20 mouse cellular contexts compared by ENCODE assay signal in genomic region chr16:43572171-43572570, GRCm38 (mm10).
A peak's percentile ranks its signal among the peaks of the same experiment; 100 is the strongest.
DNase-seq lines count a peak whose midpoint lies in the region; ATAC-seq lines count a peak whose summit lies in the region.
"Had no signal": no experiment of that assay in that cellular context is flagged by ENCODE, and none has a peak within 500 bp of the region (broad histone marks: within the 10 kb centered on the region; RNA-seq: fewer than 3 reads in every experiment).

No protein-coding gene starts in this region.

- H3K27me3 ChIP-seq in hindbrain, embryonic 14.5 days (ENCODE audit: control insufficient read depth, insufficient read depth, low read length): no peaks in the 10 kb centered on the region
- H3K27me3 ChIP-seq in hindbrain, embryonic 11.5 days (ENCODE audit: control insufficient read depth, insufficient read depth, low read length): no peaks in the 10 kb centered on the region
- H3K27me3 ChIP-seq in midbrain, embryonic 14.5 days (ENCODE audit: control insufficient read depth, insufficient read depth, low read length): no peaks in the 10 kb centered on the region
- no peaks in the 10 kb centered on the region for H3K27me3 ChIP-seq in midbrain, embryonic 11.5 days (ENCODE audit: control insufficient read depth, insufficient read depth, low read length)
- H3K27me3 ChIP-seq: embryonic facial prominence, embryonic 12.5 days; stomach, embryonic 15.5 days had no signal

- no peak overlapping the region for H3K4me2 ChIP-seq in hindbrain, embryonic 14.5 days (replicated peaks)
- no peak overlapping the region for H3K4me2 ChIP-seq in hindbrain, embryonic 11.5 days (replicated peaks; ENCODE audit: low read depth, low read length)
- H3K4me2 ChIP-seq in midbrain, embryonic 14.5 days (ENCODE audit: low read length): no peak overlapping the region
- no peak overlapping the region for H3K4me2 ChIP-seq in midbrain, embryonic 11.5 days
- H3K4me2 ChIP-seq: embryonic facial prominence, embryonic 12.5 days; stomach, embryonic 15.5 days had no signal

- no peak overlapping the region for H3K4me3 ChIP-seq in hindbrain, embryonic 14.5 days (replicated peaks; ENCODE audit: low read length)
- H3K4me3 ChIP-seq in hindbrain, embryonic 11.5 days (ENCODE audit: low read depth, low read length): no peak overlapping the region
- no peak overlapping the region for H3K4me3 ChIP-seq in midbrain, embryonic 14.5 days (replicated peaks; ENCODE audit: low read depth, low read length)
- no peak overlapping the region for H3K4me3 ChIP-seq in midbrain, embryonic 11.5 days (ENCODE audit: low read depth, low read length)
- H3K4me3 ChIP-seq: embryonic facial prominence, embryonic 12.5 days; stomach, embryonic 15.5 days had no signal

- DNase-seq in heart, adult 11 months: peak; percentile 93
- DNase-seq in heart, postnatal 10 days: no peak
- DNase-seq in hindbrain, embryonic 14.5 days (ENCODE audit: low spot score): no peak
- no peak for DNase-seq in hindbrain, embryonic 11.5 days (ENCODE audit: low spot score)
- DNase-seq in midbrain, embryonic 14.5 days: no peak
- no peak for DNase-seq in midbrain, embryonic 11.5 days (ENCODE audit: low spot score, missing footprints)
- no peak for DNase-seq in testis, postnatal 14 days (ENCODE audit: low spot score)
- DNase-seq: adrenal gland, postnatal 25 days; cerebellum, adult 18-20 months; cerebellum, postnatal 36 days; kidney, postnatal 4 days; layer of hippocampus, postnatal 36 days; left cerebral cortex, postnatal 4 days; lung, adult 2 months; lung, postnatal 36 days; right cerebral cortex, postnatal 14 days had no signal

- 85% methylated on average over 5 of the region's 5 CpGs for WGBS in hindbrain, embryonic 14.5 days
- WGBS in hindbrain, embryonic 11.5 days: 84% methylated on average over 5 of the region's 5 CpGs
- 90% methylated on average over 5 of the region's 5 CpGs for WGBS in midbrain, embryonic 14.5 days
- 91% methylated on average over 5 of the region's 5 CpGs for WGBS in midbrain, embryonic 11.5 days

- no peak overlapping the region for H3K9ac ChIP-seq in hindbrain, embryonic 14.5 days
- no peak overlapping the region for H3K9ac ChIP-seq in hindbrain, embryonic 11.5 days (ENCODE audit: low read depth, low read length)
- H3K9ac ChIP-seq in midbrain, embryonic 14.5 days (replicated peaks; ENCODE audit: low read length): no peak overlapping the region
- no peak overlapping the region for H3K9ac ChIP-seq in midbrain, embryonic 11.5 days (ENCODE audit: low read length)
- H3K9ac ChIP-seq: embryonic facial prominence, embryonic 12.5 days; stomach, embryonic 15.5 days had no signal

- intact Hi-C loops in heart, postnatal 10 days (cut with DNase I): loop anchor here (2.0 to 10.0 kb wide), 4 partner anchors 31 to 207 kb away; no protein-coding TSS in a partner anchor

- no peak for ATAC-seq in hindbrain, embryonic 14.5 days (ENCODE audit: low FRiP score)
- no peak for ATAC-seq in hindbrain, embryonic 11.5 days (ENCODE audit: low FRiP score)
- no peak for ATAC-seq in midbrain, embryonic 14.5 days (ENCODE audit: low FRiP score, low TSS enrichment)
- ATAC-seq in midbrain, embryonic 11.5 days (ENCODE audit: low FRiP score): no peak
- ATAC-seq: hindbrain, embryonic 16.5 days; intestine, postnatal 0 days had no signal

- no peaks in the 10 kb centered on the region for H3K9me3 ChIP-seq in hindbrain, embryonic 14.5 days (ENCODE audit: control insufficient read depth, low read length)
- no peaks in the 10 kb centered on the region for H3K9me3 ChIP-seq in hindbrain, embryonic 11.5 days (ENCODE audit: control insufficient read depth, low read length)
- no peaks in the 10 kb centered on the region for H3K9me3 ChIP-seq in midbrain, embryonic 14.5 days (ENCODE audit: control insufficient read depth, low read length)
- H3K9me3 ChIP-seq in midbrain, embryonic 11.5 days (ENCODE audit: control insufficient read depth, low read length): no peaks in the 10 kb centered on the region
- H3K9me3 ChIP-seq: embryonic facial prominence, embryonic 12.5 days; stomach, embryonic 15.5 days had no signal

- H3K27ac ChIP-seq in hindbrain, embryonic 14.5 days: 0 out of 2 replicates have a peak overlapping the region, but pooled peaks have one; percentile 71
- H3K27ac ChIP-seq in hindbrain, embryonic 11.5 days (ENCODE audit: low read depth, low read length): no peak overlapping the region
- H3K27ac ChIP-seq in midbrain, embryonic 14.5 days (replicated peaks; ENCODE audit: low read depth, low read length): peak overlapping the region; percentile 53; the same call in 1 of the 2 replicates
- no peak overlapping the region for H3K27ac ChIP-seq in midbrain, embryonic 11.5 days (ENCODE audit: low read depth, low read length)
- H3K27ac ChIP-seq: stomach, embryonic 15.5 days had no signal

- H3K36me3 ChIP-seq in hindbrain, embryonic 14.5 days (replicated peaks; ENCODE audit: control insufficient read depth, insufficient read depth): peaks cover 9% of the 10 kb centered on the region; the same call in 1 of the 2 replicates
- H3K36me3 ChIP-seq in hindbrain, embryonic 11.5 days (ENCODE audit: control insufficient read depth, insufficient read depth, low read length): no peaks in the 10 kb centered on the region
- H3K36me3 ChIP-seq in midbrain, embryonic 14.5 days (ENCODE audit: control insufficient read depth, insufficient read depth, low read length): peaks cover 15% of the 10 kb centered on the region; the same call in 1 of the 2 replicates
- H3K36me3 ChIP-seq in midbrain, embryonic 11.5 days (ENCODE audit: control insufficient read depth, insufficient read depth, low read length): no peaks in the 10 kb centered on the region
- H3K36me3 ChIP-seq: embryonic facial prominence, embryonic 12.5 days; stomach, embryonic 15.5 days had no signal

- H3K4me1 ChIP-seq in hindbrain, embryonic 14.5 days (replicated peaks; ENCODE audit: control insufficient read depth, insufficient read depth, low read length): peaks cover 25% of the 10 kb centered on the region
- H3K4me1 ChIP-seq in hindbrain, embryonic 11.5 days (replicated peaks; ENCODE audit: control insufficient read depth, insufficient read depth, low read length): 0 out of 2 replicates have a peak, but pooled peaks cover 5% of the 10 kb centered on the region
- H3K4me1 ChIP-seq in midbrain, embryonic 14.5 days (ENCODE audit: control insufficient read depth, insufficient read depth, low read length): peaks cover 22% of the 10 kb centered on the region
- peaks cover 32% of the 10 kb centered on the region for H3K4me1 ChIP-seq in midbrain, embryonic 11.5 days (ENCODE audit: control insufficient read depth, insufficient read depth, low read length)

Comparison
In these comparisons a context has a peak if more than half of its experiments do, and no peak if none do; other contexts are left out.
1. H3K27ac ChIP-seq: peak in hindbrain, embryonic 14.5 days (single experiment) and midbrain, embryonic 14.5 days (single experiment); none in hindbrain, embryonic 11.5 days (single experiment) and midbrain, embryonic 11.5 days (single experiment).